Mouse (Mus musculus): ENCODE measurements around the gene Tnrc6b.
A peak's percentile ranks its signal among the peaks of the same experiment; 100 is the strongest.

Gene Tnrc6b

GRCm38 (mm10) chr15:80741836-80742235 lies 30.7 kb downstream of the Tnrc6b start:
- no peak for DNase-seq

GRCm38 (mm10) chr15:80742991-80743474 lies 31.9 kb downstream of the Tnrc6b start:
- peak in 1 of 2 experiments; percentile 24 for DNase-seq

- DNase-seq = no peak
Measured at GRCm38 (mm10) chr15:80743606-80744005, 32.5 kb downstream of the Tnrc6b start.

- no peak for DNase-seq
Measured at GRCm38 (mm10) chr15:80744667-80745422, 33.7 kb downstream of the Tnrc6b start.

- DNase-seq = no peak
Measured at GRCm38 (mm10) chr15:80748979-80749378, 37.9 kb downstream of the Tnrc6b start.

GRCm38 (mm10) chr15:80753351-80753750 lies 42.2 kb downstream of the Tnrc6b start:
- DNase-seq = no peak

- no peak for DNase-seq
Measured at GRCm38 (mm10) chr15:80754103-80754502, 43.0 kb downstream of the Tnrc6b start.

- DNase-seq = no peak
Measured at GRCm38 (mm10) chr15:80759451-80759850, 48.3 kb downstream of the Tnrc6b start.

- DNase-seq = no peak
Measured at GRCm38 (mm10) chr15:80760504-80760903, 49.4 kb downstream of the Tnrc6b start.

GRCm38 (mm10) chr15:80760935-80761334 lies 49.8 kb downstream of the Tnrc6b start:
- DNase-seq = no peak

GRCm38 (mm10) chr15:80762621-80763020 lies 51.5 kb downstream of the Tnrc6b start:
- DNase-seq = no peak

- no peak for DNase-seq
Measured at GRCm38 (mm10) chr15:80764666-80765065, 53.6 kb downstream of the Tnrc6b start.

GRCm38 (mm10) chr15:80765381-80765780 lies 54.3 kb downstream of the Tnrc6b start:
- no peak for DNase-seq

GRCm38 (mm10) chr15:80768216-80768615 lies 57.1 kb downstream of the Tnrc6b start:
- no peak for DNase-seq

- DNase-seq = peak in 1 of 2 experiments; percentile 14
Measured at GRCm38 (mm10) chr15:80771926-80772441, 60.9 kb downstream of the Tnrc6b start.

- DNase-seq = no peak
Measured at GRCm38 (mm10) chr15:80774666-80775065, 63.6 kb downstream of the Tnrc6b start.

- no peak for DNase-seq
Measured at GRCm38 (mm10) chr15:80779006-80779405, 67.9 kb downstream of the Tnrc6b start.

- DNase-seq = no peak
Measured at GRCm38 (mm10) chr15:80780154-80780751, 69.1 kb downstream of the Tnrc6b start.

GRCm38 (mm10) chr15:80781218-80781806 lies 70.2 kb downstream of the Tnrc6b start:
- no peak for DNase-seq

- peak; percentile 63 to 84 for DNase-seq
Measured at GRCm38 (mm10) chr15:80784553-80784971, 73.4 kb downstream of the Tnrc6b start.

- no peak for DNase-seq
Measured at GRCm38 (mm10) chr15:80785699-80786098, 74.6 kb downstream of the Tnrc6b start.

- no peak for DNase-seq
Measured at GRCm38 (mm10) chr15:80787746-80788145, 76.6 kb downstream of the Tnrc6b start.

- DNase-seq = peak in 1 of 2 experiments; percentile 14
Measured at GRCm38 (mm10) chr15:80792556-80792955, 81.4 kb downstream of the Tnrc6b start.

GRCm38 (mm10) chr15:80795076-80795475 lies 84.0 kb downstream of the Tnrc6b start:
- no peak for DNase-seq
